ENCODE assay signal across 31 mouse cellular contexts in the genomic region with DNA sequence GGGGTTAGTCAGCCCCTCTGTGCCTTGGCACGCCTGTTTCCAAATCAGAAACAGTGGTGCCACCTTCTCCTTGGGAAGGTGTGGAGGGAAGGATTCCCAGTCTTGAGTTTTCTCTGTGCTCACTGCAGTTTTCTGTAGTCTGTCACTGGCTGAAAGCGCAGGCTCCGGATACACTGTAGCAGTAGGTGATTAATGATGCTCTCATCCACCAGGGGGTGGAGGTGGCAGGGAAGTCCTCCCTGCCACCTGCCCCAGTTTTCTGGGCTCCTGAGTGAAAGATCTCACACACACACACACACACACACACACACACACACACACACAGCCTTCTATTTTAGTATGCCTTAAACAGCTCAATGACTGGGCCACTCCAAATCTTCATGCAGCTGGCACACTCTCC.
DNase-seq lines count a peak whose midpoint lies in the region; ATAC-seq and TF ChIP-seq lines count a peak whose summit lies in the region.
"Had no signal": no experiment of that assay in that cellular context is flagged by ENCODE, and none has a peak within 500 bp of the region (broad histone marks: within the 10 kb centered on the region; RNA-seq: fewer than 3 reads in every experiment).

No protein-coding gene starts in this region.

- no peak overlapping the region for H3K9ac ChIP-seq in kidney, embryonic 15.5 days
- H3K9ac ChIP-seq: embryonic facial prominence, embryonic 12.5 days; forebrain, embryonic 12.5 days; heart, embryonic 13.5 days; limb, embryonic 15.5 days; liver, embryonic 14.5 days; lung, embryonic 15.5 days; midbrain, embryonic 13.5 days; neural tube, embryonic 13.5 days; stomach, embryonic 15.5 days had no signal

- H3K4me1 ChIP-seq in kidney, embryonic 15.5 days = 0 out of 2 replicates have a peak, but pooled peaks cover 19% of the 10 kb centered on the region
- H3K4me1 ChIP-seq: megakaryocyte, embryonic 14.5 days had no signal

- H3K36me3 ChIP-seq in kidney, embryonic 15.5 days = no peaks in the 10 kb centered on the region
- H3K36me3 ChIP-seq: embryonic facial prominence, embryonic 12.5 days; forebrain, embryonic 12.5 days; G1E; heart, embryonic 13.5 days; limb, embryonic 15.5 days; lung, embryonic 15.5 days; midbrain, embryonic 13.5 days; neural tube, embryonic 13.5 days; stomach, embryonic 15.5 days had no signal

- intact Hi-C loops in left cerebral cortex, adult 2 months (cut with DNase I) = loop anchor here (5.0 kb wide), 1 partner anchor 75 kb away; a partner anchor contains a TSS
- intact Hi-C loops in left cerebral cortex, postnatal 25 days (cut with DNase I) = no loop called here

- no peak overlapping the region for H3K4me3 ChIP-seq in left cerebral cortex, adult 2 months
- no peak overlapping the region for H3K4me3 ChIP-seq in kidney, embryonic 15.5 days (replicated peaks)
- H3K4me3 ChIP-seq: embryonic facial prominence, embryonic 12.5 days; forebrain, embryonic 12.5 days; heart, adult 2 months; heart, embryonic 13.5 days; limb, embryonic 15.5 days; lung, embryonic 15.5 days; megakaryocyte, embryonic 14.5 days; midbrain, embryonic 13.5 days; neural tube, embryonic 13.5 days; stomach, embryonic 15.5 days had no signal

- H3K27me3 ChIP-seq in kidney, embryonic 15.5 days = no peaks in the 10 kb centered on the region
- H3K27me3 ChIP-seq: CH12.LX; embryonic facial prominence, embryonic 12.5 days; heart, embryonic 13.5 days; limb, embryonic 15.5 days; lung, embryonic 15.5 days; midbrain, embryonic 13.5 days; neural tube, embryonic 13.5 days; Patski; stomach, embryonic 15.5 days had no signal

- no peaks in the 10 kb centered on the region for H3K9me3 ChIP-seq in kidney, embryonic 15.5 days (replicated peaks)
- H3K9me3 ChIP-seq: embryonic facial prominence, embryonic 12.5 days; forebrain, embryonic 12.5 days; heart, embryonic 13.5 days; limb, embryonic 15.5 days; lung, embryonic 15.5 days; midbrain, embryonic 13.5 days; neural tube, embryonic 13.5 days; stomach, embryonic 15.5 days had no signal

- peak overlapping the region; percentile 55; the same call in 1 of the 2 replicates for H3K27ac ChIP-seq in left cerebral cortex, adult 2 months
- H3K27ac ChIP-seq in kidney, embryonic 15.5 days = no peak overlapping the region
- H3K27ac ChIP-seq: embryonic facial prominence, embryonic 12.5 days; forebrain, embryonic 12.5 days; heart, adult 2 months; heart, embryonic 13.5 days; limb, embryonic 15.5 days; liver, embryonic 14.5 days; lung, embryonic 15.5 days; midbrain, embryonic 13.5 days; neural tube, embryonic 13.5 days; stomach, embryonic 15.5 days had no signal

- DNase-seq in frontal cortex, postnatal 36 days (ENCODE audit: low spot score in 2 of 2) = peak; percentile 35 to 56
- no peak for DNase-seq in frontal cortex, postnatal 14 days (ENCODE audit: low spot score in 2 of 2)
- peak in 1 of 2 experiments; percentile 48 for DNase-seq in left cerebral cortex, adult 2 months (ENCODE audit: extremely low spot score in 1 of 2, low spot score in 2 of 2)
- no peak for DNase-seq in left cerebral cortex, adult 11 months (ENCODE audit: low spot score)
- DNase-seq in A20 (ENCODE audit: low read depth, low spot score) = peak; percentile 57
- peak; percentile 40 to 76 for DNase-seq in left cerebral cortex, postnatal 25 days (ENCODE audit: low spot score in 2 of 2)
- no peak for DNase-seq in retina, postnatal 1 day
- DNase-seq: adrenal gland, adult 8-10 months; B cell, adult 2 months; gastrocnemius, postnatal 14 days; heart, adult 2 months; heart, postnatal 14 days; kidney, adult 2 months; kidney, postnatal 14 days; lung, postnatal 36 days; thymus, adult 18-20 months; thymus, postnatal 4 days had no signal

- TF ChIP-seq CTCF in left cerebral cortex, adult 2 months (IDR thresholded peaks at IDR 0.05) = no peak; the same call in 1 of the 2 replicates

- ATAC-seq in kidney, embryonic 15.5 days (replicated peaks; ENCODE audit: low FRiP score) = no peak
- ATAC-seq: midbrain, embryonic 13.5 days; Patski had no signal

- WGBS in kidney, embryonic 15.5 days = 64% methylated on average over 3 of the region's 3 CpGs

- no peak overlapping the region for H3K4me2 ChIP-seq in kidney, embryonic 15.5 days
- H3K4me2 ChIP-seq: embryonic facial prominence, embryonic 12.5 days; forebrain, embryonic 12.5 days; heart, embryonic 13.5 days; limb, embryonic 15.5 days; lung, embryonic 15.5 days; midbrain, embryonic 13.5 days; neural tube, embryonic 13.5 days; stomach, embryonic 15.5 days had no signal

Comparison
In these comparisons a context has a peak if more than half of its experiments do, and no peak if none do; other contexts are left out.
1. DNase-seq: peak in frontal cortex, postnatal 36 days (2 of 2), A20 (single experiment) and left cerebral cortex, postnatal 25 days (2 of 2); none in frontal cortex, postnatal 14 days (0 of 2), left cerebral cortex, adult 11 months (single experiment) and retina, postnatal 1 day (single experiment).